Mouse (Mus musculus): ENCODE measurements around the gene Cped1. TPM values are rescaled to one million over a fixed set of nuclear protein-coding genes. Genes with fewer than 3 reads are reported as not detected.

The Cped1 gene
- polyA plus RNA-seq, 1 experiment from 2014 or later, result 6.4 TPM

- Histone ChIP-seq H3K27me3 (ENCODE audit: control insufficient read depth, insufficient read depth, low read length) (no peaks in the 10 kb centered on the region; the same call in 1 of the 2 replicates), H3K4me1 (ENCODE audit: control insufficient read depth, insufficient read depth, low read length) (peaks cover 9% of the 10 kb centered on the region)
Measured at GRCm38 (mm10) chr6:22003200-22003587, 17.5 kb downstream of the Cped1 start.

GRCm38 (mm10) chr6:22003959-22004543 is 18.3 kb downstream of the Cped1 start:
- 72% methylated on average over 10 of the region's 10 CpGs for WGBS (ENCODE audit: insufficient replicate concordance)

More at GRCm38 (mm10) chr6:22003200-22003587, 17.5 kb downstream of the Cped1 start:
- WGBS (ENCODE audit: insufficient replicate concordance), result 17% methylated on average over 6 of the region's 6 CpGs
- H3K9ac ChIP-seq (ENCODE audit: low read depth, low read length), result no peak overlapping the region
- H3K4me3 ChIP-seq (ENCODE audit: low read depth, low read length), result no peak overlapping the region
- no peaks in the 10 kb centered on the region for H3K9me3 ChIP-seq (replicated peaks; ENCODE audit: control insufficient read depth, low read length)
- H3K36me3 ChIP-seq (ENCODE audit: control insufficient read depth, insufficient read depth, low read length), result no peaks in the 10 kb centered on the region
- ATAC-seq (replicated peaks; ENCODE audit: insufficient number of reproducible peaks, low FRiP score, low TSS enrichment), result no peak
- 0 out of 2 replicates have a peak overlapping the region, but pooled peaks have one; percentile 0 for H3K4me2 ChIP-seq
- no peak overlapping the region for H3K27ac ChIP-seq (ENCODE audit: low read depth, low read length)

GRCm38 (mm10) chr6:22008346-22008745 is 22.6 kb downstream of the Cped1 start:
- no peaks in the 10 kb centered on the region for H3K27me3 ChIP-seq (ENCODE audit: control insufficient read depth, insufficient read depth, low read length)

More at GRCm38 (mm10) chr6:22003959-22004543, 18.3 kb downstream of the Cped1 start:
- no peak overlapping the region for H3K4me3 ChIP-seq (ENCODE audit: low read depth, low read length)
- no peak overlapping the region for H3K27ac ChIP-seq (ENCODE audit: low read depth, low read length)
- H3K9ac ChIP-seq (ENCODE audit: low read depth, low read length), result no peak overlapping the region
- H3K27me3 ChIP-seq (ENCODE audit: control insufficient read depth, insufficient read depth, low read length), result no peaks in the 10 kb centered on the region; the same call in 1 of the 2 replicates
- no peak for ATAC-seq (replicated peaks; ENCODE audit: insufficient number of reproducible peaks, low FRiP score, low TSS enrichment)
- no peak overlapping the region for H3K4me2 ChIP-seq
- no peaks in the 10 kb centered on the region for H3K36me3 ChIP-seq (ENCODE audit: control insufficient read depth, insufficient read depth, low read length)
- peaks cover 6% of the 10 kb centered on the region for H3K4me1 ChIP-seq (ENCODE audit: control insufficient read depth, insufficient read depth, low read length)
- no peaks in the 10 kb centered on the region for H3K9me3 ChIP-seq (replicated peaks; ENCODE audit: control insufficient read depth, low read length)

GRCm38 (mm10) chr6:22010258-22010657 is 24.5 kb downstream of the Cped1 start:
- Histone ChIP-seq H3K9ac (ENCODE audit: low read depth, low read length) (no peak overlapping the region), H3K9me3 (replicated peaks; ENCODE audit: control insufficient read depth, low read length) (no peaks in the 10 kb centered on the region), H3K27ac (ENCODE audit: low read depth, low read length) (no peak overlapping the region), H3K4me2 (no peak overlapping the region), H3K27me3 (ENCODE audit: control insufficient read depth, insufficient read depth, low read length) (no peaks in the 10 kb centered on the region), H3K4me1 (ENCODE audit: control insufficient read depth, insufficient read depth, low read length) (no peaks in the 10 kb centered on the region), H3K36me3 (ENCODE audit: control insufficient read depth, insufficient read depth, low read length) (no peaks in the 10 kb centered on the region), H3K4me3 (ENCODE audit: low read depth, low read length) (no peak overlapping the region)
- no peak for ATAC-seq (replicated peaks; ENCODE audit: insufficient number of reproducible peaks, low FRiP score, low TSS enrichment)
- 89% methylated on average over 12 of the region's 12 CpGs for WGBS (ENCODE audit: insufficient replicate concordance)

More at GRCm38 (mm10) chr6:22008346-22008745, 22.6 kb downstream of the Cped1 start:
- H3K4me2 ChIP-seq, result no peak overlapping the region
- WGBS (ENCODE audit: insufficient replicate concordance), result 83% methylated on average over 7 of the region's 7 CpGs
- H3K9me3 ChIP-seq (replicated peaks; ENCODE audit: control insufficient read depth, low read length), result no peaks in the 10 kb centered on the region
- no peak for ATAC-seq (replicated peaks; ENCODE audit: insufficient number of reproducible peaks, low FRiP score, low TSS enrichment)
- no peak overlapping the region for H3K9ac ChIP-seq (ENCODE audit: low read depth, low read length)
- H3K4me3 ChIP-seq (ENCODE audit: low read depth, low read length), result no peak overlapping the region
- H3K27ac ChIP-seq (ENCODE audit: low read depth, low read length), result no peak overlapping the region
- no peaks in the 10 kb centered on the region for H3K36me3 ChIP-seq (ENCODE audit: control insufficient read depth, insufficient read depth, low read length)
- no peaks in the 10 kb centered on the region for H3K4me1 ChIP-seq (ENCODE audit: control insufficient read depth, insufficient read depth, low read length)

GRCm38 (mm10) chr6:22010761-22011281 is 25.1 kb downstream of the Cped1 start:
- 83% methylated on average over 11 of the region's 11 CpGs for WGBS (ENCODE audit: insufficient replicate concordance)
- no peaks in the 10 kb centered on the region for H3K4me1 ChIP-seq (ENCODE audit: control insufficient read depth, insufficient read depth, low read length)
- no peak for ATAC-seq (replicated peaks; ENCODE audit: insufficient number of reproducible peaks, low FRiP score, low TSS enrichment)

GRCm38 (mm10) chr6:22011546-22011945 is 25.8 kb downstream of the Cped1 start:
- 63% methylated on average over 2 of the region's 2 CpGs for WGBS (ENCODE audit: insufficient replicate concordance)

More at GRCm38 (mm10) chr6:22010761-22011281, 25.1 kb downstream of the Cped1 start:
- no peak overlapping the region for H3K9ac ChIP-seq (ENCODE audit: low read depth, low read length)
- no peak overlapping the region for H3K4me2 ChIP-seq
- no peak overlapping the region for H3K4me3 ChIP-seq (ENCODE audit: low read depth, low read length)
- no peaks in the 10 kb centered on the region for H3K9me3 ChIP-seq (replicated peaks; ENCODE audit: control insufficient read depth, low read length)
- no peak overlapping the region for H3K27ac ChIP-seq (ENCODE audit: low read depth, low read length)
- H3K27me3 ChIP-seq (ENCODE audit: control insufficient read depth, insufficient read depth, low read length), result no peaks in the 10 kb centered on the region
- no peaks in the 10 kb centered on the region for H3K36me3 ChIP-seq (ENCODE audit: control insufficient read depth, insufficient read depth, low read length)

GRCm38 (mm10) chr6:22012099-22012498 is 26.4 kb downstream of the Cped1 start:
- Histone ChIP-seq H3K9ac (ENCODE audit: low read depth, low read length) (no peak overlapping the region), H3K9me3 (replicated peaks; ENCODE audit: control insufficient read depth, low read length) (no peaks in the 10 kb centered on the region), H3K4me2 (no peak overlapping the region), H3K27ac (ENCODE audit: low read depth, low read length) (no peak overlapping the region), H3K4me3 (ENCODE audit: low read depth, low read length) (no peak overlapping the region), H3K27me3 (ENCODE audit: control insufficient read depth, insufficient read depth, low read length) (no peaks in the 10 kb centered on the region), H3K36me3 (ENCODE audit: control insufficient read depth, insufficient read depth, low read length) (no peaks in the 10 kb centered on the region), H3K4me1 (ENCODE audit: control insufficient read depth, insufficient read depth, low read length) (no peaks in the 10 kb centered on the region)
- no peak for ATAC-seq (replicated peaks; ENCODE audit: insufficient number of reproducible peaks, low FRiP score, low TSS enrichment)
- WGBS (ENCODE audit: insufficient replicate concordance), result 73% methylated on average over 5 of the region's 5 CpGs

More at GRCm38 (mm10) chr6:22011546-22011945, 25.8 kb downstream of the Cped1 start:
- H3K27ac ChIP-seq (ENCODE audit: low read depth, low read length), result no peak overlapping the region
- H3K4me2 ChIP-seq, result no peak overlapping the region
- no peak overlapping the region for H3K4me3 ChIP-seq (ENCODE audit: low read depth, low read length)
- H3K9me3 ChIP-seq (replicated peaks; ENCODE audit: control insufficient read depth, low read length), result no peaks in the 10 kb centered on the region
- no peak for ATAC-seq (replicated peaks; ENCODE audit: insufficient number of reproducible peaks, low FRiP score, low TSS enrichment)
- H3K27me3 ChIP-seq (ENCODE audit: control insufficient read depth, insufficient read depth, low read length), result no peaks in the 10 kb centered on the region
- no peaks in the 10 kb centered on the region for H3K36me3 ChIP-seq (ENCODE audit: control insufficient read depth, insufficient read depth, low read length)
- no peaks in the 10 kb centered on the region for H3K4me1 ChIP-seq (ENCODE audit: control insufficient read depth, insufficient read depth, low read length)
- no peak overlapping the region for H3K9ac ChIP-seq (ENCODE audit: low read depth, low read length)

GRCm38 (mm10) chr6:22012501-22012900 is 26.8 kb downstream of the Cped1 start:
- 70% methylated on average over 5 of the region's 5 CpGs for WGBS (ENCODE audit: insufficient replicate concordance)
- no peak for ATAC-seq (replicated peaks; ENCODE audit: insufficient number of reproducible peaks, low FRiP score, low TSS enrichment)
- no peak overlapping the region for H3K4me2 ChIP-seq

GRCm38 (mm10) chr6:22013394-22013793 is 27.7 kb downstream of the Cped1 start:
- 94% methylated on average over 3 of the region's 3 CpGs for WGBS (ENCODE audit: insufficient replicate concordance)
- Histone ChIP-seq H3K27me3 (ENCODE audit: control insufficient read depth, insufficient read depth, low read length) (no peaks in the 10 kb centered on the region), H3K9ac (ENCODE audit: low read depth, low read length) (no peak overlapping the region), H3K36me3 (ENCODE audit: control insufficient read depth, insufficient read depth, low read length) (no peaks in the 10 kb centered on the region), H3K27ac (ENCODE audit: low read depth, low read length) (no peak overlapping the region), H3K4me2 (no peak overlapping the region), H3K4me1 (ENCODE audit: control insufficient read depth, insufficient read depth, low read length) (peaks cover 2% of the 10 kb centered on the region; the same call in 1 of the 2 replicates), H3K4me3 (ENCODE audit: low read depth, low read length) (no peak overlapping the region), H3K9me3 (replicated peaks; ENCODE audit: control insufficient read depth, low read length) (no peaks in the 10 kb centered on the region)
- ATAC-seq (replicated peaks; ENCODE audit: insufficient number of reproducible peaks, low FRiP score, low TSS enrichment), result no peak

More at GRCm38 (mm10) chr6:22012501-22012900, 26.8 kb downstream of the Cped1 start:
- Histone ChIP-seq H3K36me3 (ENCODE audit: control insufficient read depth, insufficient read depth, low read length) (no peaks in the 10 kb centered on the region), H3K4me3 (ENCODE audit: low read depth, low read length) (no peak overlapping the region), H3K27ac (ENCODE audit: low read depth, low read length) (no peak overlapping the region), H3K4me1 (ENCODE audit: control insufficient read depth, insufficient read depth, low read length) (no peaks in the 10 kb centered on the region), H3K27me3 (ENCODE audit: control insufficient read depth, insufficient read depth, low read length) (no peaks in the 10 kb centered on the region), H3K9ac (ENCODE audit: low read depth, low read length) (no peak overlapping the region), H3K9me3 (replicated peaks; ENCODE audit: control insufficient read depth, low read length) (no peaks in the 10 kb centered on the region)
